Mouse (Mus musculus): ENCODE data around the gene Frmd7.

The Frmd7 gene

DNA sequence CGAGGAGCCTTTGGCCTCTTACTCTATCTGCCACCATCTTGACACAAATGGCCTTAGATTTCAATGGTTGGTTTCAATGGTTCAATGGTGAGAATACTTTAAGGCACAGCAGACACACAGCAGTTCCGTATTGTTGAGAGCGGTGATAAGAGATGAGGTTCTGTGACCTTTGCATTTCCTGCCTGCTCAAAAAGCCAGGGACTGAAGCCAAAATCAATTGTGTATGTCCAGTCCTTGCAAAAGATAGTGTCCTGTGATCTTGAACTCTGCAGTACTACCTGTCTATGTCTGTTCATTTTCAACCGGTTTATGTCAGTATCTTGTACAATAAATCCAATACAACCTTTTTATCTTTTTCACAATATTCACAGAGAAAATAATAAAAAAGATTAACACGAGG is 77.8 kb downstream of the Frmd7 start:
- no peak for DNase-seq (ENCODE audit: low read depth)

DNA sequence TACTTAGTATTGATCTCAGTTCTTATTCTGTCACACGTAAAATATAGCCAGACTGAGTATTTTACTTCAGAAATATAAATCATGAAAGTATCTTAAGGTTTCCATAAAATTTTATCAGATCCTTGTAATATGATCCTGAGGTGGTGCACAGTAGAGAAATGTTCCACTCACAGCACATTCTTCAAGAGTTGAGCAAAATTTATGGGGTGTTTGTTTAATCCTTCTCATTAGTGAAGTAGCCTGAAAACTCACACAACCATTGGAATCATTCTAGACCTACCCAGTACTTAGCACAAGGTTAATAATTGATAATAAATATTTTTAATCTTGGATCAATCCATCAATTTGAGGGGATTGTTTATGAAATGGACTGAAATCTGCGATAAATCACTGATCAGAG is 78.7 kb downstream of the Frmd7 start:
- no peak for DNase-seq (ENCODE audit: low read depth)

GRCm38 (mm10) chrX:50850428-50851184 is 91.9 kb downstream of the Frmd7 start:
- DNase-seq (ENCODE audit: low read depth) = no peak

Measured in 416B (cell line).